Mouse (Mus musculus) B cell, adult (primary cell): ENCODE measurements around the gene Lpcat3. TPM values are rescaled to one million over a fixed set of nuclear protein-coding genes. Genes with fewer than 3 reads are reported as not detected.

Experiments used
- total RNA-seq: library from RNA; stranded (reverse); gene quantifications from 4 replicates; pipeline ENCODE4 v1.2.4, GENCODE M21; 2023; ENCODE audit not compliant: inconsistent age

Lpcat3 gene
- total RNA-seq, result 44.7 to 51.8 TPM (median 50.1 TPM) in 4 replicates

DNA sequence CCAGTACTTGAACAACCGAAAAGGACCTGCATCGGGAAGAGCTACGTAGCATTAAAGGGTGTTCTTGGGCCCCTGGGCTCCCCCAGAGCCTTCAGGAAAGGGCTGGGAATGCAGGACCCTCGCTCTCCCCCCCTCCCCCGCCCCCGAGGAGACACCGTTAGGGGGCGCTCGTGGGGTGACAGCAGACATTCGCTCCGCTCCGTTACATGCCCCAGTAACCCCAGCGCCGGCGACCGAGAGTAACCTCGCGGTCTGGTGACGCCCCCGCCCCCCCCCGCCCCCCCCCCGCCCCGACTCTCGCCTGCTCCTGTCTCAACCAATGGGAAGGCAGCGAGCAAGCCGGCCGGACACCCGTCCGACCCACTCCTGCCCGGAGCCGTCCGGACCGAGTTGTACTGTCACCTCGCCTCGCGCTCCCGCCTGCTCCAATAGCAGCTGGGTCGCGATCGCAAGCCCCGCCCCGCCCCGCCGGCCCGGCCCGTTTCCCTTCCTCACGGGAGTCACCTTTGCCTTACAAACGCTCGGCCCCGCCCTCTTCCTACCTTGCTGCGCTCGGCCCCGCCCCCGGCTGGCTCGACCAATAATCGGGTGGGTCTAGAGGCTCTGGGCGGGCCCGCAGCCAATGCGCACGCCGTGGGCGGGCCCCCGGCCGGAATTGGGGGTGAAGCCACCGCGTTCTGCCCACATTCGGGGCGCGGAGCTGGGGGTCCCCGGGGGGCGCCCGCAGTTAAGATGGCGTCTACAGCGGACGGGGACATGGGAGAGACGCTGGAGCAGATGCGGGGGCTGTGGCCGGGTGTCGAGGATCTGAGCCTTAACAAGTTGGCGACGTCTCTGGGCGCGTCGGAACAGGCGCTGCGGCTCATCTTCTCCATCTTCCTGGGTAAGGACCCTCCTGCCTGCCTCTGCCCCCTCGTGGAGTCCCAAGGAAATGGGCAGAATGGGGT lies at the start of gene Lpcat3:
Gene Lpcat3, plus strand, starts transcription at position 551 of the 947 bp plus-strand sequence.

DNA sequence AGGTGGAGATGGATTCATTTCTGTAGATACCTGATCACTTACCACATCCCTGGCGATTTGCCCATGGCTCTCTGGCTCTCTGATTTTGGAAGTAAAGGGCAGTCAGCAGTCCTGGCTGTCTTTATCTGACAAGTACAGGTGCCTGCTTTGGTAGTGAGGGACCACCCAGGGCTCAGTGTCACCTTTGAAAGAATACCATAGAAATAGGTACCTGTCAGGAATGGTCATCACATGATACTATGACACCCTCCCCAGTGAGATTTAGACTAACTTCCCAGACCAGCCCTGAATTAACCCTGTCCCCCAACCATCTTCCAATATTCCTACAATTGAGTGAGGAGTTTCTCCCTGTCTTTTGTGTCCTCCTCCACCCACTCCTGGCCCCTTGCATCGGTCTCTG lies 26.8 kb upstream of the Lpcat3 start, which contains the start of gene C1s2:
Gene C1s2, minus strand, starts transcription at position 101 of the 400 bp plus-strand sequence.

DNA sequence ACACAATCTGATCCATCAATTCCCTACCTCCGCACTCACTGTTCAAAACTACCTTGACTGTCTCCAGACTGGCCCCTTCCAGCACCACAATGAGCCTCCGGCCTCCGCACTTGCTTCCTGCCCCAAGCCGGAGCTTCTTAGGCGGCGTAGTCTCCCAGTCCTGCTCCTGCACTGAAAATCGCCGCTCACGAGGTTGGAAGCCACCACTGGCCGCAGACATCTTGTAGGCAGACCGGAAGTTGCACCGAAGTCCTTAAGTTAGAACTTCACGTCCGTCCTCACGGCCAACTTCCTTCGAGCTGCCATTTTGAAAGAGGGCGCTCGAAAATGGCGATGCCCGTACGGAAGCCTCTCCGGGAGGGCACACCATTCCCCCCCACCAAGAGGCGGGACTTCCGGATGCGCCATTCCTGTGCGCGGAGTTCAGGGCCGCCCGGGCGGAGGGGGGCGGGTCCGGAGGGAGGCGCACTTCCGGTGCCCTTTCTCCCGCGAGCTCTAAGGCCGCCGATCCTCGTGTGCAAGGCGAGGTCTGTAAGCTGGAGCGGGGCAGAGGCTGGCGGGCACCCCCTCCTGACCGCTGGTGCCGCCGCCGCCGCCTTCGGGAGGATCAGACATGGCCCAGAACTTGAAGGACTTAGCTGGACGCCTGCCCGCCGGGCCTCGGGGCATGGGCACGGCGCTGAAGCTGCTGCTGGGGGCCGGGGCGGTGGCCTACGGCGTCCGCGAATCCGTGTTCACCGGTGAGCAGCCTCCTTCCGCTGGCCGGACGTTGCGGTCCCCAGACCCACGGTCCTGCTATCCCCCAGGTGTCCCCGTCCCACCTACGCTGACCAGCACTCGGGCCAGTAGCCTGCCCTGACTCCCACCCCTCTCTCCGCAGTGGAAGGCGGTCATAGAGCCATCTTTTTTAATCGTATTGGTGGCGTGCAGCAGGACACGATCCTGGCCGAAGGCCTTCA lies 49.3 kb downstream of the Lpcat3 start, which contains the start of the genes Emg1 and Phb2:
Gene Emg1, minus strand, starts transcription at position 355 of the 959 bp plus-strand sequence.
Gene Phb2, plus strand, starts transcription at position 513 of the 959 bp plus-strand sequence.

DNA sequence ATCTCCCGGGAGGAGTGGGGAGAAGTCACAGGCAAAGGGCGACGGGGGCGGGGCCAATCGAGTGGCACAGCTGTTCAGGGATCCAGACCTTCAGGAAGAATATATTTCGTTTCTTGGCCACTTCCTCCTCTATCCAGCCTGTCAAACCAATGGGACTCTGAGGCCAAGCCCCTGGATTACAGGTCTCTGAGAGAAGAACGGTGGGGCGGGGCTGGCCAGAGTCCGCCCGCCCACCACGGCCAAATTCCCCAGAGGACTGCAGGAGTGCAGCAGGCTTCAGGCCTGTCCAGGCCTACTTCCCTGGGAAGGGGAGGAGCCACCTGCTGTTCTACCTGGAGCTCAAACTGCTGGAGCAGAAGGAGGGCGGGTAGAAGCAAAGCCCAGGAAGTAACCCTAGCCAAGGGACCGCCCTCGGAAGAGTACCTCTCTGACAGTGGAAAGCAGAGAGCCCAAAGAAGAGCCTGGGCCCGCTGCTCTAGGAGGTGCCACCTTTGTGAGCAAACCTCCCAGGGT lies 75.7 kb downstream of the Lpcat3 start, which contains the start of gene Ptpn6:
Gene Ptpn6, minus strand, starts transcription at position 204 of the 513 bp plus-strand sequence.

DNA sequence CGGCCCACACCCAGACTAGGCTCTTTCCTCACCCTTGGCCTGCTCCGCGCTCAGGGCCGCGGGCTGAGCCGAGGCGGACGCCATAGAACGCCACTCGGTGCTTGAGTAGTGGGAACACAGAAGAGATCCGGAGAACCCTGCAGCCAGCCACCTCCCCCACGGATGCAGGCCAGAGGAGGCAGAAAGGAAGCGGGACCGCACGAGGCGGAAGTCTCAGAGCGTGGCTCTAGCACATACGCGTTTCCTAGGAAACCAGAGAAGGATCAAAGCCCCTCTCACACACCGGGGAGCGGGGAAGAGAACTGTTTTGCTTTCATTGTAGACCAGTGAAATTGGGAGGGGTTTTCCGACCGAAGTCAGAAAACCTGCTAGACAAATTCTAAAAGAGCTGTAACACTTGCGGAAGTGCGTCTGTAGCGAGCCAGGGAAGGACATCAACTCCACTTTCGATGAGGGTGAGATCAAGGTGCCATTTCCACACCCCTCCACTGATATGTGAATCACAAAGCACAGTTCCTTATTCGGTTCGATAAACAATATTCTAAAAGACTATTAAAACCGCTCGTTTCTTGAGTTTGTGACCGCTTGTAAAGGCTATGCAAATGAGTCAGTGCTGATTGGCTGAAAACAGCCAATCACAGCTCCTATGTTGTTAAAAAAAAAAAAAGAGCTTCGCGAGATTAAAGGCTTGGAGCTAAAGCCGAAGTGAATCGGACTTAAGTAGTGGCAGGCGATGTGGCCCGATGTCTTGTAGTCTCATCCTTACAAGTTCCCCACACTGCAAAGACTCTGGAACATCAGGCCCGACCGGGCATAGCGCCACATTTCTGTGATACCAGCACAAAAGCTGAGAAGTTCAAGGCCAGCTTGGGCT lies 78.3 kb downstream of the Lpcat3 start, which contains the start of gene Grcc10:
Gene Grcc10, minus strand, starts transcription at position 487 of the 874 bp plus-strand sequence.

Other genes starting within 250 kb of the Lpcat3 start
- 36.0 to 42.2 TPM (median 39.2 TPM) in 4 replicates for gene Pex5, start 248.0 kb upstream of the Lpcat3 start, total RNA-seq
- gene Clstn3, start 198.2 kb upstream of the Lpcat3 start, total RNA-seq, result 1.3 to 2.7 TPM (median 1.5 TPM) in 4 replicates
- not detected in 4 replicates for gene C1rl, start 169.9 kb upstream of the Lpcat3 start, total RNA-seq
- gene C1ra, start 150.6 kb upstream of the Lpcat3 start, total RNA-seq, result 0.42 to 0.48 TPM (median 0.48 TPM) in 3 of 4 replicates, not detected in the other
- 0.27 to 0.77 TPM (median 0.45 TPM) in 3 of 4 replicates, not detected in the other for gene C1s1, start 120.7 kb upstream of the Lpcat3 start, total RNA-seq
- not detected in 4 replicates for gene C1rb, start 92.7 kb upstream of the Lpcat3 start, total RNA-seq
- gene C1s2, start 26.9 kb upstream of the Lpcat3 start, total RNA-seq, result not detected in 4 replicates
- gene Emg1, start 49.2 kb downstream of the Lpcat3 start, total RNA-seq, result 116 to 132 TPM (median 125 TPM) in 4 replicates
- 223 to 242 TPM (median 231 TPM) in 4 replicates for gene Phb2, start 49.3 kb downstream of the Lpcat3 start, total RNA-seq
- gene Ptpn6, start 75.7 kb downstream of the Lpcat3 start, total RNA-seq, result 597 to 656 TPM (median 630 TPM) in 4 replicates
- 253 to 263 TPM (median 258 TPM) in 4 replicates for gene Grcc10, start 78.3 kb downstream of the Lpcat3 start, total RNA-seq
- 0.16 to 2.3 TPM in 2 of 4 replicates, not detected in the others for gene Gm45234, start 93.0 kb downstream of the Lpcat3 start, total RNA-seq
- 21.1 to 30.7 TPM (median 28.7 TPM) in 4 replicates for gene Atn1, start 93.5 kb downstream of the Lpcat3 start, total RNA-seq
- 3.9 to 7.0 TPM (median 6.0 TPM) in 4 replicates for gene Eno2, start 106.6 kb downstream of the Lpcat3 start, total RNA-seq
- gene Lrrc23, start 116.7 kb downstream of the Lpcat3 start, total RNA-seq, result 3.5 to 4.3 TPM (median 3.9 TPM) in 4 replicates
- gene Spsb2, start 145.6 kb downstream of the Lpcat3 start, total RNA-seq, result 4.3 to 8.0 TPM (median 5.3 TPM) in 4 replicates
- 53.5 to 62.9 TPM (median 57.4 TPM) in 4 replicates for gene Tpi1, start 151.3 kb downstream of the Lpcat3 start, total RNA-seq
- gene Usp5, start 166.5 kb downstream of the Lpcat3 start, total RNA-seq, result 67.6 to 86.7 TPM (median 79.3 TPM) in 4 replicates
- 2.7 to 6.3 TPM (median 4.4 TPM) in 4 replicates for gene Cdca3, start 166.5 kb downstream of the Lpcat3 start, total RNA-seq
- 0.29 to 0.30 TPM in 2 of 4 replicates, not detected in the others for gene Gnb3, start 177.2 kb downstream of the Lpcat3 start, total RNA-seq
- gene P3h3, start 194.7 kb downstream of the Lpcat3 start, total RNA-seq, result 0.19 to 0.51 TPM in 2 of 4 replicates, not detected in the others
- 0.51 to 0.99 TPM (median 0.79 TPM) in 4 replicates for gene Gpr162, start 201.0 kb downstream of the Lpcat3 start, total RNA-seq
- 0.35 to 0.93 TPM (median 0.60 TPM) in 4 replicates for gene Cd4, start 225.2 kb downstream of the Lpcat3 start, total RNA-seq
- 0.26 to 0.69 TPM (median 0.48 TPM) in 4 replicates for gene Lag3, start 248.7 kb downstream of the Lpcat3 start, total RNA-seq